Mouse (Mus musculus) lung, embryonic 15.5 days (tissue): ENCODE results near the gene Rexo1. TPM values are rescaled to one million over a fixed set of nuclear protein-coding genes. Genes with fewer than 3 reads are reported as not detected.
A peak's percentile ranks its signal among the peaks of the same experiment; 100 is the strongest.

Experiments
- ATAC-seq: fragments of 200-750 bp; cut with Nextera tagmentation; 2 replicates; pipeline ENCODE4 v1.8.0; 2017; ENCODE audit warnings: moderate number of reproducible peaks, borderline replicate concordance; ENCODE audit not compliant: low FRiP score, low TSS enrichment; ENCODE audit errors: extremely low read depth
- H3K27ac ChIP-seq: fragments of 300-500 bp; sonication (generic); 2 replicates; pipeline ENCODE4 v1.5.1; 2015; ENCODE audit warnings: moderate library complexity, mild to moderate bottlenecking, inconsistent platforms
- H3K27me3 ChIP-seq: fragments of 300-500 bp; sonication (generic); 2 replicates; pipeline ENCODE4 v1.6.1; 2015; ENCODE audit warnings: inconsistent platforms
- H3K36me3 ChIP-seq: fragments of 300-500 bp; sonication (generic); 2 replicates; pipeline ENCODE4 v1.6.1; 2015; ENCODE audit warnings: inconsistent platforms
- H3K4me1 ChIP-seq: fragments of 300-500 bp; sonication (generic); 2 replicates; pipeline ENCODE4 v1.6.1; 2015; ENCODE audit warnings: inconsistent platforms
- H3K4me2 ChIP-seq: fragments of 300-500 bp; sonication (generic); 2 replicates; pipeline ENCODE4 v1.6.1; 2015; ENCODE audit warnings: inconsistent platforms, mild to moderate bottlenecking, moderate library complexity
- H3K4me3 ChIP-seq: fragments of 300-500 bp; sonication (generic); 2 replicates; pipeline ENCODE4 v1.5.1; 2015; ENCODE audit warnings: mild to moderate bottlenecking, inconsistent platforms
- H3K9ac ChIP-seq: fragments of 300-500 bp; sonication (generic); 2 replicates; pipeline ENCODE4 v1.6.1; 2015; ENCODE audit warnings: inconsistent platforms
- H3K9me3 ChIP-seq: fragments of 300-500 bp; sonication (generic); 2 replicates; pipeline ENCODE4 v1.6.1; 2016; ENCODE audit warnings: inconsistent platforms
- WGBS: fragments of 180-500 bp; shearing (Covaris S2); methylation state at CpG from one replicate; pipeline ENCODE4 v1.1.7; 2015; 5-methylcytosine and 5-hydroxymethylcytosine counted together
- polyA plus RNA-seq: library from polyadenylated mRNA; unstranded; fragments of >200 nt; fragmentation: Nextera tagmentation; extraction: Ambion mirVana; gene quantifications from 2 replicates; pipeline ENCODE4 v1.2.1, GENCODE M21; 2015

Gene Rexo1
- polyA plus RNA-seq, 1 experiment from 2014 or later: 25.8 TPM

DNA sequence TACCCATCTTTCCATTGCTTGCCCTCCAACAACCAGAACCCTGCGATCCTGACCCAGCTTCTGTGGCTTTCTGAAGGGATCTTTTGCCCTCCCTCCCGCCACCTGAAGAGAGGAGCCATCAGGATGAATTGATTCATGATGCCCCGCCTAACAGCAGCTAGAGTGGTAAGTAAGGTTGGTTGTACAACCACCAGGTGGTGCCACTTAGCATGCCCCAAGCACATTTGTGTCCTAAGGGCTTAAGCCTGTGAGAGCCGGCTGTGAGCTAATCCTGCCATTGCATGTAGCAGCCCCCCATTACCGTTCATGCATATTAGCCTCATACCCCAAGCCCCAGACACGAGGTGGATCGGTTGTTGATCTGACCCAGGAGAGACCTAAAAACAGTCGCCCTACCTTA is 17.6 kb upstream of the Rexo1 start:
- ATAC-seq: no peak
- H3K27me3 ChIP-seq: no peaks in the 10 kb centered on the region

GRCm38 (mm10) chr10:80578131-80578750 is 16.9 kb upstream of the Rexo1 start:
- Histone ChIP-seq H3K4me3 (peak overlapping the region; percentile 88), H3K9me3 (no peaks in the 10 kb centered on the region), H3K4me2 (peak overlapping the region; percentile 97), H3K36me3 (peaks cover 12% of the 10 kb centered on the region), H3K27me3 (no peaks in the 10 kb centered on the region), H3K4me1 (peaks cover 41% of the 10 kb centered on the region), H3K27ac (peak overlapping the region; percentile 93), H3K9ac (peak overlapping the region; percentile 38)
- under 1% methylated on average over 29 of the region's 29 CpGs for WGBS
- ATAC-seq: peak; percentile 36

More for the DNA sequence above, 17.6 kb upstream of the Rexo1 start:
- H3K9me3 ChIP-seq: no peaks in the 10 kb centered on the region
- 12% methylated on average over 8 of the region's 8 CpGs for WGBS
- H3K27ac ChIP-seq: peak overlapping the region; percentile 93
- peaks cover 19% of the 10 kb centered on the region for H3K36me3 ChIP-seq
- peak overlapping the region; percentile 97 for H3K4me2 ChIP-seq
- H3K9ac ChIP-seq: peak overlapping the region; percentile 13; the same call in 1 of the 2 replicates
- peak overlapping the region; percentile 88 for H3K4me3 ChIP-seq
- H3K4me1 ChIP-seq: peaks cover 36% of the 10 kb centered on the region

DNA sequence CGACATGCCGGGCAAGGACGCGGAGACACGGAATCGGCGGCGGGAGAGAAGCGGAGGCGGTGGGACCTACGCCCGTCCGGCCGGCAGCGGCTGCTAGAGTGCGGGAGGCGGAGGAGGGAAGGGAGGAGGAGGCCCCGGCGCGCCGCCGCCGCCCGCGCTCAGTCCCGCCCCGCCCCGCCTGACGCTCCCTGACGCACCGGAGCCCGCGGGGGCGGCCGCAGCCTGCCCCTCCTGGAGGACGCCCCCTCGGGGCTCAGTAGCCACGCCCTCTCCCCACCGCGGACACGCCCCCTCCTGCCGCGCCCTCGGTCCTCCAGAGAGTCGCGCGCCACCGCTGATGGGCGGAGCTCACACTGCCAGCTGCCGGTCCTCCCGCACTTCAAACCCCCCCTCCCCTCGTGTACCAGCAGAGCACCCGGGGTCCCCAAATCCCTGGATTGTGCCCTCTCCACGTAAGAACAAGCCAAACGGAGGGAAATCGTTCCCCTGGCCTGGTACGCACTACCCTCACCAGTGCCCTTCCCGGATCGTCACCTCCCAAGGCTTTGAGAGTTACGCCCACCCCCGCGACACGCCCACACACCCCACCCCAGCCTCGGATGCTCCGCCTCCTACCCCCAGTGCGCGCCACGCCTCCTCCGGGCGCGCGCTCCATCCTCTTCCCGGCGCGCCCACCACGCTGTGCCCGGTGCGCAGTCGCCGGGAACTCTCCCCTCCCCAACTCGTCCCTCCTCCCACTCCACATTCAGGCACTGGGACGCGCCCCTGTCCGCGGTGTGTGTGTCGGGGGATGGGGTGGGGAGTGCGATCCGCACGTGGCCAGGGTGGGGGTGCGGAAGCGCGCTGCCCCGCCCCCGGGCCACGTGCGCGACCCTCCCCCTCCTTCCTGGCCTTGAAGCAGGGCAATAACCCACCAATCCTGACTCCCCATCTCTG is 16.1 kb upstream of the Rexo1 start, which contains the start of gene Klf16:
Gene Klf16 (minus strand): TSS at position 127 of the 936 bp plus-strand sequence.
- Histone ChIP-seq H3K27ac (peak within 1 kb of the TSS; percentile 93), H3K4me2 (peak within 1 kb of the TSS; percentile 97), H3K9me3 (no peaks in the 10 kb centered on the region), H3K27me3 (no peaks in the 10 kb centered on the region), H3K9ac (peak within 1 kb of the TSS; percentile 75), H3K4me1 (peaks cover 48% of the 10 kb centered on the region), H3K36me3 (peaks cover 7% of the 10 kb centered on the region; the same call in 1 of the 2 replicates), H3K4me3 (peak within 1 kb of the TSS; percentile 88)
- under 1% methylated on average over 77 of the region's 97 CpGs for WGBS
- ATAC-seq: peak; percentile 88

DNA sequence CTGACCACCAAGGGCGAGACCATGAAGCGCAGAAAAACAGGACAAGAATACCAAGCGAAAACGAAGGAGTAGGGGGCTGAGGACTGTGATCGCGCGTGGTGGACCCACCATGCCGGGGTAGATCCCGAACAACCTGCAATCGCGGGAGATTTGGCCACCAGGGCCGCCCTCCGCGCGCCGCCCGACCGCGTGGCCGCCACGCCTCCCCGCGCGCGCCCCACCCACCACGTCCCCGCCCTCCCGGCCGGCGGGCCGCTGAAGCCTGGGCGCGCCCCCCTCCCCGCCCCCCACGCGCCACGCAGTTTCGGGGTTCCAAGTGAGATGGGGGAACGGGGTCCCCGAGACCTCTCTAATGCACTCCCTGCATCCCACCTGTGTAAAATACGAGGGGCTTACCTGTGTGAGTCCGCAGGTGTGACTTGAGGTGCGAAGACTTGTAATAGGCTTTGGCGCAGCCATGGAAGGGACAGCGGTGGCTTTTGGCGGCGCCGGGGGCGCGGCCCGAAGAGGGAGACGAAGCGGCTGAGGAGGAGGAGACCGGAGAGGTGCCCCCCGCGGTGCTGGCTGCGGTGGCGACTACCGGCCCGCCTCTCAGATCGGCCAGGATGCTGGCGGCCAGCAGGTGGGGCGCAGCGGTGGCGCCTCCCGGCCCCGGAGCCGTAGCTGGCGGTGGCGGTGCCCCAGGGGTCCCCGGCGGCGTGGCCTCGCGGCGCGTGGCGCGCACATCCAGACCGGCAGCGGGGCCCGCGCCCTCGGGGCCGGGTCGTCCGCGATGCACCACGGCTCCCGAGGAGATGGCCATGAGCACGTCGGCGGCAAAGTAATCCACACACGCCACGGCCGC is 15.2 kb upstream of the Rexo1 start:
- Histone ChIP-seq H3K4me2 (peak overlapping the region; percentile 97), H3K27ac (peak overlapping the region; percentile 93), H3K9me3 (no peaks in the 10 kb centered on the region), H3K36me3 (no peaks in the 10 kb centered on the region), H3K4me3 (peak overlapping the region; percentile 88), H3K4me1 (peaks cover 57% of the 10 kb centered on the region), H3K9ac (peak overlapping the region; percentile 75), H3K27me3 (no peaks in the 10 kb centered on the region)
- ATAC-seq: peak; percentile 2
- under 1% methylated on average over 84 of the region's 96 CpGs for WGBS

DNA sequence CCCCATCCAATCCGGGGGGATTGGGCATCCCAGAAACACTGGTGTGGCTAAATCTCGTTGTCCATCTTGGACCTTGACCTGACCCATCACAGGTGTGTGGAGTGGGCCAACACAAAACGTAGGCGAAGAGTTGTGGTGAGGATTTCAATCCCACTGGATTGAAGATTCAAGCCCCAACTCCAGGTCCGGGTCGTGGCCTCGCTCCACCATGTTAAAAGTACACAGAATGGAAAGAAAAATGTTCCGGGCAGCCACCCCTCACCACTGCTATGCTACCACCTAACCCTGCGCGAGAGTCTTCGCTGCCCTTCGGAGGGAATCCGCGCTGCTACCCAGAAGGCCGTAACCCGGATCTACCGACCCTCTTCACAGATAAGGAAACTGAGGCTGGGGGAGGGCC is 14.6 kb upstream of the Rexo1 start:
- 8% methylated on average over 17 of the region's 17 CpGs for WGBS
- H3K36me3 ChIP-seq: no peaks in the 10 kb centered on the region
- ATAC-seq: no peak
- H3K27me3 ChIP-seq: no peaks in the 10 kb centered on the region
- peaks cover 63% of the 10 kb centered on the region for H3K4me1 ChIP-seq
- peak overlapping the region; percentile 97 for H3K4me2 ChIP-seq
- no peaks in the 10 kb centered on the region for H3K9me3 ChIP-seq
- peak overlapping the region; percentile 88 for H3K4me3 ChIP-seq
- peak overlapping the region; percentile 93; the same call in 1 of the 2 replicates for H3K27ac ChIP-seq
- H3K9ac ChIP-seq: peak overlapping the region; percentile 75

DNA sequence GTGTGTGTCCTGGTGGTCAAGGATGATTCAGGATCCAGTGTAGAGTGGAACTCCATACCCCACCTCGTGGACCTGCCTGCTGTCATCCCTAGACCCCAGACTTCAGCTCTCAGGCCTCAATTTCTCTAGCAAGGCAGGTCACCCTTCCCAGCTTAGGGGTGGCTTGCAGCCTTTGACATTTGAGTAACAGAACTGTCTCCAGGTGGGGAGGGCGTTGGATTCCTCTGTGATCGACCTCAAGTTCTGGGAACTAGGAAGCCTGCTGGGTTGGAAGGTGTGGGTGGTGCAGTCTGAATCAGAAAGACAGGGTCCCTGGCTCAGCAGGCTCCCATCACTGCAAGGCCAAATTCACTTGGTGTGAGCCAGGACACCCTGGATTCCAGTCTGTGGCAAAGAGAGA is 13.5 kb upstream of the Rexo1 start:
- H3K36me3 ChIP-seq: no peaks in the 10 kb centered on the region
- H3K9ac ChIP-seq: peak overlapping the region; percentile 75; the same call in 1 of the 2 replicates
- H3K4me3 ChIP-seq: no peak overlapping the region
- no peaks in the 10 kb centered on the region for H3K9me3 ChIP-seq
- H3K4me1 ChIP-seq: peaks cover 71% of the 10 kb centered on the region
- WGBS: 73% methylated on average over 3 of the region's 3 CpGs
- no peaks in the 10 kb centered on the region for H3K27me3 ChIP-seq
- H3K27ac ChIP-seq: no peak overlapping the region
- ATAC-seq: no peak
- peak overlapping the region; percentile 97 for H3K4me2 ChIP-seq

DNA sequence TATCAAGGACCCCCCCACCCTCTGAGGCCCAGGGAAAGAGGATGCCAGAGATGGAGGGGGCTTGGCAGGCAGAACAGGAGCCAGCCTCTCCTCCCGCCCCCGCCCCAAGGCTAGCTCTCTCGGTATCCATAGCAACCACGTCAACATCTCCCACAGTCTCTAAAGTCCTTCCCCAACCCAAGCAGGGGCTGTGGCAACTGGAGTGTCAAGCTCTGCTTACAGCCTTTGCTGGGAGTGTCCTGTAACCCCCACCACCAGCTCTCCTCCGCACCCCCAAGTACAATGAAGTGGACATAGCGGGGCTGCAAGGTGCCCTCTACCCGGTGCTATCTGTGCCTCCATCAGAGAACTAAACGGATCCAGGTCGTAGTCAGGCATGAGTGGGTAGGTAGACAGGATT is 12.6 kb upstream of the Rexo1 start:
- Histone ChIP-seq H3K27me3 (no peaks in the 10 kb centered on the region), H3K4me2 (no peak overlapping the region), H3K4me1 (peaks cover 73% of the 10 kb centered on the region), H3K9me3 (no peaks in the 10 kb centered on the region), H3K27ac (no peak overlapping the region), H3K4me3 (no peak overlapping the region), H3K36me3 (no peaks in the 10 kb centered on the region), H3K9ac (no peak overlapping the region)
- 48% methylated on average over 9 of the region's 9 CpGs for WGBS
- ATAC-seq: no peak

GRCm38 (mm10) chr10:80572477-80572876 is 11.1 kb upstream of the Rexo1 start:
- ATAC-seq: no peak
- H3K9ac ChIP-seq: no peak overlapping the region
- H3K27me3 ChIP-seq: no peaks in the 10 kb centered on the region
- WGBS: 87% methylated on average over 2 of the region's 2 CpGs
- H3K4me3 ChIP-seq: no peak overlapping the region
- no peak overlapping the region for H3K4me2 ChIP-seq
- H3K27ac ChIP-seq: no peak overlapping the region
- peaks cover 63% of the 10 kb centered on the region for H3K4me1 ChIP-seq
- H3K9me3 ChIP-seq: no peaks in the 10 kb centered on the region
- H3K36me3 ChIP-seq: 0 out of 2 replicates have a peak, but pooled peaks cover 8% of the 10 kb centered on the region

GRCm38 (mm10) chr10:80570871-80571836 is 9.8 kb upstream of the Rexo1 start:
- Histone ChIP-seq H3K4me3 (peak overlapping the region; percentile 10; the same call in 1 of the 2 replicates), H3K27me3 (no peaks in the 10 kb centered on the region), H3K27ac (peak overlapping the region; percentile 41), H3K9ac (peak overlapping the region; percentile 31), H3K4me1 (peaks cover 66% of the 10 kb centered on the region), H3K9me3 (no peaks in the 10 kb centered on the region), H3K4me2 (peak overlapping the region; percentile 44), H3K36me3 (peaks cover 11% of the 10 kb centered on the region; the same call in 1 of the 2 replicates)
- ATAC-seq: peak; percentile 20; the same call in 1 of the 2 replicates
- WGBS: 25% methylated on average over 30 of the region's 30 CpGs

DNA sequence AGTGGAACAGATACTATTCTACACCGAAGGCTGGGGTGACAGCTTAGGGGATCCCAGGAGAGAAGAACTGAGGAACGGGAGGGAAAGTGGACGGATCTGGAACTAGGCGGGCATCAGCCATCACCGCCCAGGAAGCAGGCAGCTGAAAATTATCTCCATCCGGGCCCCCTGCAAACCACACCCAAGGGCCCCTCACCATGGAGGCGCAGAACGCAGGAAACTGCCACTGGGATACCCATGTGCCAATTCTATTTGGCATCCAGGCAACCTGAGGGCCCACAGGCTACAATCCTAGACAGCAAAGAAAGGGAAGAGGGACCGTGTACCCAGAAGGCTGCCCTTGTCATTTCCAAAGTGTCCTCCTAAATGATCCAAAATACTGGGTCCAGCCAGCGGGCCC is 9.1 kb upstream of the Rexo1 start:
- ATAC-seq: no peak
- H3K4me2 ChIP-seq: 0 out of 2 replicates have a peak overlapping the region, but pooled peaks have one; percentile 35
- 89% methylated on average over 10 of the region's 10 CpGs for WGBS
- 0 out of 2 replicates have a peak overlapping the region, but pooled peaks have one; percentile 10 for H3K4me3 ChIP-seq
- peaks cover 15% of the 10 kb centered on the region; the same call in 1 of the 2 replicates for H3K36me3 ChIP-seq
- H3K9ac ChIP-seq: 0 out of 2 replicates have a peak overlapping the region, but pooled peaks have one; percentile 31
- H3K9me3 ChIP-seq: no peaks in the 10 kb centered on the region
- H3K27ac ChIP-seq: 0 out of 2 replicates have a peak overlapping the region, but pooled peaks have one; percentile 41
- H3K4me1 ChIP-seq: peaks cover 59% of the 10 kb centered on the region
- H3K27me3 ChIP-seq: no peaks in the 10 kb centered on the region
